Mouse (Mus musculus) ES-Bruce4 (cell line): Measurements from ENCODE around the gene Abcf2. TPM values are rescaled to one million over a fixed set of nuclear protein-coding genes. Genes with fewer than 3 reads are reported as not detected.

ENCODE experiments used
- H3K27ac ChIP-seq: 2 replicates; pipeline ENCODE4 v1.5.1; 2012; ENCODE audit warnings: low read length, inconsistent platforms; ENCODE audit not compliant: insufficient read depth
- H3K27me3 ChIP-seq: 2 replicates; pipeline ENCODE4 v1.6.1; 2012; ENCODE audit warnings: mild to moderate bottlenecking, low read length, inconsistent platforms; ENCODE audit not compliant: control insufficient read depth, poor library complexity, insufficient read depth, severe bottlenecking
- H3K36me3 ChIP-seq: 2 replicates; pipeline ENCODE4 v1.6.1; 2012; ENCODE audit warnings: inconsistent platforms, mild to moderate bottlenecking, low read length, moderate library complexity; ENCODE audit not compliant: control insufficient read depth, poor library complexity, insufficient read depth, severe bottlenecking
- H3K4me1 ChIP-seq: one replicate; pipeline ENCODE4 v1.8.1; 2011; ENCODE audit warnings: low read length; ENCODE audit not compliant: control insufficient read depth, insufficient read depth
- H3K4me3 ChIP-seq: 2 replicates; pipeline ENCODE4 v1.5.1; 2011; ENCODE audit warnings: low read depth, mild to moderate bottlenecking, low read length
- H3K9ac ChIP-seq: 2 replicates; pipeline ENCODE4 v1.6.1; 2012; ENCODE audit warnings: low read depth, mild to moderate bottlenecking, inconsistent platforms; ENCODE audit not compliant: poor library complexity, severe bottlenecking
- H3K9me3 ChIP-seq: replicated peaks from 2 replicates; pipeline ENCODE4 v1.6.1; 2012; ENCODE audit warnings: mild to moderate bottlenecking, low read length, inconsistent platforms; ENCODE audit not compliant: control insufficient read depth, poor library complexity, insufficient read depth, severe bottlenecking
- CTCF ChIP-seq: IDR thresholded peaks from one replicate; pipeline ENCODE4 v1.8.1; 2011; ENCODE audit warnings: low read depth, low read length
- EP300 ChIP-seq: IDR thresholded peaks from 2 replicates; pipeline ENCODE4 v1.6.1; 2011; ENCODE audit warnings: low read depth, low read length; ENCODE audit not compliant: insufficient read depth
- POLR2A ChIP-seq: IDR thresholded peaks from one replicate; pipeline ENCODE4 v1.8.1; 2011; ENCODE audit warnings: low read length; ENCODE audit not compliant: insufficient read depth
- polyA plus RNA-seq: library from polyadenylated mRNA; stranded (reverse); fragments of >200 nt; gene quantifications from 2 replicates; pipeline ENCODE4 v1.2.4, GENCODE M21; 2011; ENCODE audit warnings: low read depth; ENCODE audit not compliant: missing spikeins, insufficient read depth, insufficient read length

The Abcf2 gene
- polyA plus RNA-seq, 1 experiment = 113 TPM

- Histone ChIP-seq H3K4me3 (no peak overlapping the region), H3K4me1 (no peaks in the 10 kb centered on the region), H3K36me3 (no peaks in the 10 kb centered on the region), H3K27ac (no peak overlapping the region), H3K9me3 (no peaks in the 10 kb centered on the region), H3K9ac (no peak overlapping the region), H3K27me3 (no peaks in the 10 kb centered on the region)
- no peak for TF ChIP-seq POLR2A
- no peak for TF ChIP-seq EP300
- no peak for TF ChIP-seq CTCF
These were observed 32.1 kb upstream of the Abcf2 start for GRCm38 (mm10) chr5:24609388-24609787.

GRCm38 (mm10) chr5:24605980-24606665 lies 28.9 kb upstream of the Abcf2 start:
- no peak overlapping the region for H3K27ac ChIP-seq
- peaks cover 10% of the 10 kb centered on the region for H3K27me3 ChIP-seq
- no peaks in the 10 kb centered on the region for H3K36me3 ChIP-seq
- H3K4me1 ChIP-seq = no peaks in the 10 kb centered on the region
- TF ChIP-seq EP300 (no peak), CTCF (no peak)
- no peak overlapping the region for H3K4me3 ChIP-seq
- no peak overlapping the region for H3K9ac ChIP-seq
- no peaks in the 10 kb centered on the region for H3K9me3 ChIP-seq

- H3K36me3 ChIP-seq = no peaks in the 10 kb centered on the region
- peak overlapping the region; percentile 46; the same call in 1 of the 2 replicates for H3K9ac ChIP-seq
- H3K27ac ChIP-seq = no peak overlapping the region
- 0 out of 2 replicates have a peak overlapping the region, but pooled peaks have one; percentile 54 for H3K4me3 ChIP-seq
- TF ChIP-seq CTCF (no peak), EP300 (no peak), POLR2A (no peak)
- H3K4me1 ChIP-seq = no peaks in the 10 kb centered on the region
- H3K27me3 ChIP-seq = peaks cover 10% of the 10 kb centered on the region
- H3K9me3 ChIP-seq = no peaks in the 10 kb centered on the region
These were observed 28.2 kb upstream of the Abcf2 start for GRCm38 (mm10) chr5:24605321-24605979.

- Histone ChIP-seq H3K9me3 (no peaks in the 10 kb centered on the region), H3K27me3 (peaks cover 10% of the 10 kb centered on the region), H3K4me1 (no peaks in the 10 kb centered on the region), H3K9ac (peak overlapping the region; percentile 46), H3K4me3 (peak overlapping the region; percentile 54), H3K36me3 (no peaks in the 10 kb centered on the region), H3K27ac (no peak overlapping the region)
- TF ChIP-seq POLR2A (no peak), EP300 (0 out of 2 replicates have a peak, but pooled peaks have one; percentile 4)
These were observed 27.4 kb upstream of the Abcf2 start for GRCm38 (mm10) chr5:24604656-24605100.

GRCm38 (mm10) chr5:24604080-24604655 lies 26.9 kb upstream of the Abcf2 start:
- H3K4me3 ChIP-seq = peak overlapping the region; percentile 54
- TF ChIP-seq POLR2A = no peak
- no peak for TF ChIP-seq EP300
- no peak for TF ChIP-seq CTCF
- peak overlapping the region; percentile 46 for H3K9ac ChIP-seq
- H3K4me1 ChIP-seq = no peaks in the 10 kb centered on the region
- H3K36me3 ChIP-seq = no peaks in the 10 kb centered on the region
- no peaks in the 10 kb centered on the region for H3K9me3 ChIP-seq
- H3K27me3 ChIP-seq = peaks cover 10% of the 10 kb centered on the region
- no peak overlapping the region for H3K27ac ChIP-seq
